Mouse (Mus musculus) embryonic facial prominence, embryonic 11.5 days (tissue): ENCODE results near the gene Slc6a11. TPM values are rescaled to one million over a fixed set of nuclear protein-coding genes. Genes with fewer than 3 reads are reported as not detected.

Source experiments
- ATAC-seq: fragments of 200-750 bp; cut with Nextera tagmentation; replicated peaks from 2 replicates; pipeline ENCODE4 v1.8.0; 2017; ENCODE audit warnings: low read depth; ENCODE audit not compliant: insufficient number of reproducible peaks, low FRiP score, low TSS enrichment
- DNase-seq: peaks from one replicate; pipeline ENCODE4 v3.0.0-alpha.2; 2015; ENCODE audit warnings: low spot score
- H3K27ac ChIP-seq: fragments of 300-500 bp; sonication (generic); replicated peaks from 2 replicates; pipeline ENCODE4 v1.5.1; 2014; ENCODE audit warnings: mild to moderate bottlenecking, low read depth, low read length, control low read depth
- H3K27me3 ChIP-seq: fragments of 300-500 bp; sonication (generic); 2 replicates; pipeline ENCODE4 v1.6.1; 2014; ENCODE audit warnings: mild to moderate bottlenecking, low read length, moderate library complexity, mixed read lengths; ENCODE audit not compliant: control insufficient read depth, insufficient read depth
- H3K36me3 ChIP-seq: fragments of 300-500 bp; sonication (generic); replicated peaks from 2 replicates; pipeline ENCODE4 v1.6.1; 2014; ENCODE audit warnings: low read depth, mild to moderate bottlenecking, low read length, moderate library complexity, mixed read lengths; ENCODE audit not compliant: control insufficient read depth, insufficient read depth
- H3K4me1 ChIP-seq: fragments of 300-500 bp; sonication (generic); 2 replicates; pipeline ENCODE4 v1.6.1; 2014; ENCODE audit warnings: low read length, mixed read lengths; ENCODE audit not compliant: control insufficient read depth, insufficient read depth
- H3K4me2 ChIP-seq: fragments of 300-500 bp; sonication (generic); 2 replicates; pipeline ENCODE4 v1.6.1; 2014; ENCODE audit warnings: low read depth, mild to moderate bottlenecking, control low read depth, low read length, moderate library complexity
- H3K4me3 ChIP-seq: fragments of 300-500 bp; sonication (generic); 2 replicates; pipeline ENCODE4 v1.5.1; 2014; ENCODE audit warnings: low read depth, low read length, control low read depth
- H3K9ac ChIP-seq: fragments of 300-500 bp; sonication (generic); replicated peaks from 2 replicates; pipeline ENCODE4 v1.6.1; 2014; ENCODE audit warnings: mild to moderate bottlenecking, control low read depth, low read length
- H3K9me3 ChIP-seq: fragments of 300-500 bp; sonication (generic); replicated peaks from 2 replicates; pipeline ENCODE4 v1.6.1; 2016; ENCODE audit warnings: mild to moderate bottlenecking, low read length, inconsistent platforms, mixed read lengths; ENCODE audit not compliant: control insufficient read depth
- WGBS: fragments of 180-500 bp; shearing (Covaris S2); extraction: QIAGEN DNeasy Blood & Tissue Kit; methylation state at CpG from one replicate; pipeline ENCODE4 v1.1.7; 2014; 5-methylcytosine and 5-hydroxymethylcytosine counted together
- polyA plus RNA-seq: library from polyadenylated mRNA; unstranded; fragments of >200 nt; fragmentation: Nextera tagmentation; extraction: Ambion mirVana; gene quantifications from 2 replicates; pipeline ENCODE4 v1.2.1, GENCODE M21; 2014

The Slc6a11 gene
- polyA plus RNA-seq, 1 experiment from 2014 or later, result 0.14 TPM

DNA sequence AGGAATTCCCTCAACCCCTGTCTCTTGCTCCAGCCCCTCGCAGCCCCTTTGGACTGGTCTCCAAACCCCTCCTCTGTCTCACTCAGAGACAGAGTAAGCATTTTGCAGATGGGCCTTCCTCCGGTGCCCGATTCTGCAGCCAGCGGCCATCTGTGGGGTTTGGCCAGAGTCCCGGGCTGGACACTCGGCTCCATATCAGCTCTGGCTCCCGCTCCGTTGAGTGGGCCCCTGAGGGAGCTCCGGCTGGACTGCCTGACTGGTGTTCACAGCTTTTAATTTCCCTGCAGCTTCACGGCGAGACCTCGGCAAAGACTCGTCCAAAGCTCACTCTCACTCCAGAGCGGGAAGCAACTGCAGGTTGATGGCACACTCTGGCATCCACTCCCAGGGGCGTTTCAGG lies 141.2 kb downstream of the Slc6a11 start:
- Histone ChIP-seq H3K36me3 (no peaks in the 10 kb centered on the region), H3K27ac (no peak overlapping the region), H3K4me1 (no peaks in the 10 kb centered on the region), H3K27me3 (no peaks in the 10 kb centered on the region), H3K4me2 (no peak overlapping the region), H3K9me3 (no peaks in the 10 kb centered on the region), H3K9ac (no peak overlapping the region), H3K4me3 (no peak overlapping the region)
- WGBS, result 82% methylated on average over 15 of the region's 15 CpGs
- ATAC-seq (no peak), DNase-seq (no peak)

DNA sequence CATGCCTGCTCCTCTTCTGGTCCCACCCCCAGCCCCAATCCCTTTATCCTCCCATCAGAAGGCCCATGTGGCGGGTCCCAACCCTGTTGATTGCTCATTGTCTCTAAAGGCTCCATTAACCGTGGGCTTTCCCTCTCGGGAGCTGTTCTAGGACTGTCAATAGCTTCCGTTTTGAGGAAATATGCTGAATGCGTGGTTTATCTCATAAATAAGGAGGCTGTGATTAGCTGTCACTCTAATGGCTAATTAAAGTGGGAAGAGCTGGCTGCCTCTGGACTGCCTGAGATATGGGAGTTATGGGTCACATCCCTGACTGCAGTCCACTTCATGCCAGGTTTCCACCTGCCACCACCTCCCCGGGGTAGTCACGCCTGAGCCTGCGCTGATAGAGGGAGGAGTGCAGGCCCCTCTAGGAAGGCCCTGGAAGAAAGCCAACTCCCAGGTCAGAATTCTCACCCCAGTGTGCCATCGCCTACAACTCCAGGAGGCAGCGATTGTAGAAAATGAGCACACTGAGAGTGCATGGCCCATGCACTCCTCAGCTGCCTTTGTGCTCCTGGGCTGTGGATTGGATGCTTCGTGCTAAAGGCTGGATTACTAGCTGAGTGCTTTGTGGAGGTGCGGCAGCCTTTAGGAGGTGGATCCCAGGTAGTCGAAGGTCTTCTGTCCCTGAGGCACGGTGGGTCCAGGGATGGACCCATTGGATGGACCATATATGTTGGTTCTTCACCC lies 143.1 kb downstream of the Slc6a11 start:
- Histone ChIP-seq H3K9me3 (no peaks in the 10 kb centered on the region), H3K36me3 (no peaks in the 10 kb centered on the region), H3K4me3 (no peak overlapping the region), H3K27me3 (no peaks in the 10 kb centered on the region), H3K4me1 (no peaks in the 10 kb centered on the region), H3K27ac (no peak overlapping the region), H3K9ac (no peak overlapping the region), H3K4me2 (no peak overlapping the region)
- no peak for ATAC-seq
- WGBS, result 72% methylated on average over 14 of the region's 14 CpGs
- no peak for DNase-seq

DNA sequence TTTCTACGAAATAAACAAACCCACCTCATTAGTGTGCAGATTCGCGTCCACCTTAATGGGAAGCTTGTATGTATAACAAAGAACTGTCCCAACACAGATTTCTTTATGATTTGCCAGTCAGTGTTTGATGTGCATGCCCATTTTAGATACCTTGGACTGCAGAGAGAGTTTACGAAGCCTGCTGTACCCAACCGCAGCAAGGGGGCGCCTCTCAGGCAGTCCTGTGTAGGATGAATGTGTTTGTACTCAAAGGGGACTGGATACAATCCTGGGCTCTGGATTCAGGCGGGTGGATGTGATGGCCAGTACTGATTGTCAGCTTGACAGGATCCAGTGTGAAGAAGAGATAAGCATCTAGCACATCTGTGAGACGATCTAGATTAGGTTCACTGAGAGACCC lies 144.8 kb downstream of the Slc6a11 start:
- Histone ChIP-seq H3K36me3 (no peaks in the 10 kb centered on the region), H3K9me3 (no peaks in the 10 kb centered on the region), H3K4me2 (no peak overlapping the region), H3K9ac (no peak overlapping the region), H3K4me3 (no peak overlapping the region), H3K27me3 (no peaks in the 10 kb centered on the region), H3K27ac (no peak overlapping the region), H3K4me1 (no peaks in the 10 kb centered on the region)
- ATAC-seq, result no peak
- DNase-seq, result no peak
- 58% methylated on average over 8 of the region's 8 CpGs for WGBS

DNA sequence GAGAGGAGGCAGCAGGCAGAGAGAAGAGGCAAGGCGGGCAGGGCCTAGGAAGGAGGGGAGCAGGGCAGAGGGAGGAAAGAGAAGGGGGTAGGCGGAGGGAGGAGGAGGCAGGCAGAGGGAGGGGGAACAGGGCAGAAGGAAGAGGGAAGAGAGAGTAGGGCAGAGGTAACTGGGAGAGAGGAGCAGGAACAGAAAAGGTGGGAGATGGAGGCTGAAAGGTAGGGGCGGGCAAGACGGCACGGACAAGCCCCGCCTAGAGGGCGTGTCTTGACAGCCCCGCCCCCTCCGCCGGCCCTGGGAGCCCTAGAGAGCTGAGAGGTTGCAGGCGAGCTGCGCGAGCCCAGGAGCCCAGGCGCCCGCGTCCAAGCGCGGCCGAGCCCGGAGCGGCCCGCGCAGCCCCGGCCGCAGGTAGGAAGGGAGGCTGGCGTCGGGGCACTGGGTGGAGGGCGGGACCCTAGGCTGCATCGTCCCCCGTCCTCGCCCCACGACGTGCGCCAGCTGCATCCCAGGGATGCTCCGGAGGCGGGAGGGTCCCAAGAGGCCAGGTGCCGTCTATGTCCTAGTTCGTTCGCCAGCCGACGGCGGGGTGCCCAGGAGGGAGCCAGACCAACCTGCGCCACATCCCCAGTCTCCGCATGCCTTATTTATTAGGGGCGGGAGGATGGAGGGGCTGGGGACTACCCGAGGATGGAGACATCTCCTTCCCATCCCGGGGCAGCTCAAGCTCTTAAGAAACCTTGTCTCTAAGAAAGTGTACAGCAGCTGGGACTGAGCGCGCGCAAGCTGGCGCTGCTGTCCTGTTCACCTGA lies 151.6 kb downstream of the Slc6a11 start, which contains the start of gene Slc6a1:
Slc6a1 (plus strand) TSS at position 167 of the 809 bp plus-strand sequence.
- Histone ChIP-seq H3K4me1 (peaks cover 3% of the 10 kb centered on the region; the same call in 1 of the 2 replicates), H3K9ac (0 out of 2 replicates have a peak within 1 kb of the TSS, but pooled peaks have one; percentile 10), H3K36me3 (no peaks in the 10 kb centered on the region), H3K27ac (no peak within 1 kb of the TSS), H3K4me2 (peak within 1 kb of the TSS; percentile 26), H3K9me3 (no peaks in the 10 kb centered on the region), H3K27me3 (peaks cover 33% of the 10 kb centered on the region), H3K4me3 (peak within 1 kb of the TSS; percentile 29)
- WGBS, result 4% methylated on average over 37 of the region's 51 CpGs
- DNase-seq (peak; percentile 87), ATAC-seq (peak; percentile 88)

DNA sequence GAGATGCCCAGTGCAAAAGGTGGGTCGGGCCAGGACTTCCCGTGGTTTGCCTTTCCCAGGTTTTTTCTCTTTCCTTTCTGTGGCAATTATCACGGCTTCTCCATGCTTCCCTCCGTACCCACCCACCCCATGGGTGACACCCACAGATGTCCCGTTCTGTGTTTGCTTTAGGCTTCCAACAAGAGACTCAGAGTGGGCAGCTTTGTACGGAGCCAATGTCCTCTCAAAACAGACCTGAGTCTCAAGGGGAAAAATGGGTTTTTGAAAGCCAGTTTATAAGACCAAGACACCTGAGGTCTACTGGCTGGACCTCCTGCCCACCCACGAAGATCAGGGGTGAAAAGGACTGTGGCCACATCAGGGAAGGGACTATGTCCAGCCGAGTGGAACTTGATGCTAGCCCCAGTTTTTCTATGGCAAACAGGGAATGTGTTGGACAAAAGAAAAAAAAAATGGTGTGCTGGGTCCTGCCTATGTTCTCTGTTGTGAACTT lies 152.3 kb downstream of the Slc6a11 start:
- Histone ChIP-seq H3K4me2 (peak overlapping the region; percentile 26), H3K9ac (no peak overlapping the region), H3K4me1 (peaks cover 3% of the 10 kb centered on the region; the same call in 1 of the 2 replicates), H3K27me3 (peaks cover 33% of the 10 kb centered on the region), H3K36me3 (no peaks in the 10 kb centered on the region), H3K4me3 (peak overlapping the region; percentile 29; the same call in 1 of the 2 replicates), H3K27ac (no peak overlapping the region), H3K9me3 (no peaks in the 10 kb centered on the region)
- WGBS, result 15% methylated on average over 8 of the region's 8 CpGs
- DNase-seq (no peak), ATAC-seq (no peak)

DNA sequence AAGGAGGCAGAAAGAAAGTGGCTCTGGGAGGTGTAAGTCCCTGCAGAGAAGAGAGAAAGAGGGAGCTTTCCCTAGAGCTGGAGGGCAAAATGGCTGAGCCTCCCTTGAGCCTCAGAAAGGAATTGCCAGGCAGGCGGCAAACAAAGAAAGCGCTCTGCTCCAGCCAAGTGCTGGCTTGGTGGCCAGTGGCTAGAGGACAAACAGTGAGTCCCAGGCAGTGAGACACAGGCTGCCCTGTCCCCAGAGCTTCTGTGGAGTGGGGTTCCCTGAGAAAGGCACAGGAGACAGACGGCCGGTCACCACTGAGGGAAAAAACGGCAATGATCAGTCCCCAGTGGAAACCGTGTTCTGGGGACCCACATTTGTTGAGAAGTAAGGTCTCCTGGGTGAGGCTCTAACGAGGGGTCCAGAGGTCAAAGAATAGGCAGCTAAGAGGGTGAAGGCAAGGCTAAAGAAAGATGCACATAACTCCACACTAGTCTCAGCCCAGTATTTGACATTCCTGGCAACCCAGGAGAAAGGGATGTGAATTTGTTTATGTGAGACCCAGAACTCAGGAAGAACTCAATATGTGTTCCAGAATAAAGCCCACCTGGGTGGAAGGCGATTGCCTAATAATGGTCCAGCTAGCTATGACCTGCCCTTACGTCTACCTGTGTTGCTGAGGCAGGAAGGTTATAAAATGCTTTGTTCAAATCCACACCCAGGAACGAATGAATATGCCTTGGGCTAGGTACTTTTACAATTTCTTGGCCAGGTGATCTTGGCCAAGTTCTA lies 153.1 kb downstream of the Slc6a11 start:
- 43% methylated on average over 10 of the region's 10 CpGs for WGBS
- H3K27ac ChIP-seq, result no peak overlapping the region
- peaks cover 3% of the 10 kb centered on the region; the same call in 1 of the 2 replicates for H3K4me1 ChIP-seq
- H3K4me3 ChIP-seq, result no peak overlapping the region
- H3K9me3 ChIP-seq, result no peaks in the 10 kb centered on the region
- ATAC-seq (no peak), DNase-seq (no peak)
- peaks cover 33% of the 10 kb centered on the region for H3K27me3 ChIP-seq
- no peak overlapping the region for H3K4me2 ChIP-seq
- no peaks in the 10 kb centered on the region for H3K36me3 ChIP-seq
- H3K9ac ChIP-seq, result no peak overlapping the region

DNA sequence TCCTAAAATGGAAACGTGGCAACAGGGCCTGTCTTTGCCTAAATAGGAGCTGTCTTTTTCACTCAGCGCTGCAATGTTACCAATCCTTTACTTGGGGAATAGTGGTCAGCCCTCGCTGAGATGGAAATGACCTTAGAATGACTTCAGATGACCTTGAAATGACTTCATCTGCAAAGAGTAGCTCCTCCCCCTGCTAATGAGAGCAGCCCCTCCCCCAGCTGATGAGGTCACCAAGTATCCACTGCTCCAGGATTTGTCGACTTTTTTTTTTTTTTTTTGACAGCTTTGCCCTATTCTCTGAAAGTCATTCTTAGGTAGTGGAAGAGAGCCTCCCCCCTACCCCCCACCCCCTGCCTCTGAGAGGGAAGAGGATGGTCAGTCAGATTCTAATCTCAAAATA lies 154.4 kb downstream of the Slc6a11 start:
- ATAC-seq, result no peak
- no peak overlapping the region for H3K9ac ChIP-seq
- H3K36me3 ChIP-seq, result no peaks in the 10 kb centered on the region
- H3K4me2 ChIP-seq, result no peak overlapping the region
- no peak for DNase-seq
- peaks cover 3% of the 10 kb centered on the region; the same call in 1 of the 2 replicates for H3K4me1 ChIP-seq
- 33% methylated on average over 4 of the region's 4 CpGs for WGBS
- peaks cover 33% of the 10 kb centered on the region for H3K27me3 ChIP-seq
- no peak overlapping the region for H3K27ac ChIP-seq
- no peak overlapping the region for H3K4me3 ChIP-seq
- H3K9me3 ChIP-seq, result no peaks in the 10 kb centered on the region
